Mouse (Mus musculus) lung, adult 18-20 months (tissue): ENCODE results near the gene Cox15.
A peak's percentile ranks its signal among the peaks of the same experiment; 100 is the strongest.

Experiments used
- DNase-seq, 2 experiments: peaks; one replicate each; pipeline ENCODE4 v3.0.0; 2022; ENCODE audit warnings: mixed read lengths in 2 of 2

Gene Cox15

DNA sequence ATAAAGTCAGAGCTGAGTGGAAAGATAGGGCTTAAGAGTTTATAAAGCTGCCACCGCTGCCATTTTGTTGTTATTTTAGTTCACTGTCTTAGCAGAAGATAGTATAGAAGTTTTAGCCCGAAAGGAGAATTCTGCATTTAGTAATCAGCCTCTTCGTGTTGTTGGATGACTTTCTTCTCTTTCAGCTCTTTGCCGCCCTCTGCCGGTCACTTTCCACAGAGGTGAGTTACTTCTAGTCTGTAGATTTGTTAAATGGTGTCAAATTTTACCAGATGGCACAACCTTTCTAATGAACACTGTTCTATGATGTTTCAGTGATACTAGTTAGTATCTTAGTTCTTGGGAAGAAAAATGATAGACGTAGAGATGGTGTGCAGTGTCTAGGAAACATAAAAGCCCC lies 7.7 kb upstream of the Cox15 start:
- peak; percentile 65 to 69 for DNase-seq

- DNase-seq, result no peak
These were observed 2.1 kb upstream of the Cox15 start for GRCm38 (mm10) chr19:43754872-43755271.

- DNase-seq, result no peak
These were observed 1.4 kb upstream of the Cox15 start for GRCm38 (mm10) chr19:43754237-43754636.

DNA sequence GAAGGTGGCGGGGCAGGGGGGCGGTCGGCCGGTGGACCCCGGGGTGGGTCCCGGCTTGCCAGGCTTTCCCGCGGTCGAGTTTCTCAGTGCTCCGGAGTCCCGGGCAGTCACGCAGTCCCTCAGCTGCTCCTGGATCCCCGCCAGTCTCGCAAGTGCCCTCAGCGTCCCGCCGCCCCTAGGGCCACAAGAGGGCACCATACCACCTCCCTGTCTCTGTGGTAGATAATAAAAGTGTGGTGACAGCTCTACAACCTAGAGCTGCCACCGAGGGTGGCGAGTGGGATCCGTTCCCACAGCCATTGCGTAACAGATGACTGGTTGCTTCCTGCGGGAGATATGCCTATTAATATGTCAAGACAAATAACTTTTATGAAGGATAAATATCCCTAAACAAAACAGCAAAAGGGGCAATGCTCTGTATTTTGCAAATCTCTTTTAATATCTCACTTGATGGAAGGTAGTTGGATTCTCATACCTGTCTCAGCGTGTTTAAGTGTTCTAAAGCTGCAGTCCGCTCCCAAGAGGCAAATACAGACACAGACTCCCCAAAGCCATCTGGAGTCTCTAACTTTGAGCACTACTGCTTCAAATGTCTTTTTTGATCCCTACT lies 531 bp upstream of the Cox15 start:
- peak; percentile 91 to 93 for DNase-seq

GRCm38 (mm10) chr19:43750008-43750407 lies 2.8 kb downstream of the Cox15 start:
- no peak for DNase-seq

- DNase-seq, result no peak
These were observed 4.9 kb downstream of the Cox15 start for GRCm38 (mm10) chr19:43747877-43748276.

- DNase-seq, result no peak
These were observed 7.1 kb downstream of the Cox15 start for GRCm38 (mm10) chr19:43745740-43746139.

DNA sequence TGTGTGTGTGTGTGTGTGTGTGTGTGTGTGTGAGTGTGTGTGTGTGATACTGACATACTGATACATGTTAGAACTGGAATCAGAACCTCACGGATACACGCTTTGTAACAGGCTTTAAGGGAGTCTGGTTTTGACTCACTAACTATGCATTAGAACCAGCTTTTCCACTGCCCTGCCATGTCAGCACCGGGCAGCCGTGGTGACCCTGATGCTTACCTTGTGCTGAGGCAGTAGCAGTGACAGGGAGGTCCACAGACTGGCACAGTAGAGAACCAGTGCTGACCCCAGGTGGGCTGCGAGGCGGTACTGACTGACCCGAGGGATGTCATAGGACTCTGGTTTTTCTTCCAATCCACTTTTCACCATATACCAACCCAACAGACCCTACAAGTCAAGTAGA lies 9.4 kb downstream of the Cox15 start:
- DNase-seq, result no peak

- DNase-seq, result no peak
These were observed 14.4 kb downstream of the Cox15 start for GRCm38 (mm10) chr19:43738409-43738808.

DNA sequence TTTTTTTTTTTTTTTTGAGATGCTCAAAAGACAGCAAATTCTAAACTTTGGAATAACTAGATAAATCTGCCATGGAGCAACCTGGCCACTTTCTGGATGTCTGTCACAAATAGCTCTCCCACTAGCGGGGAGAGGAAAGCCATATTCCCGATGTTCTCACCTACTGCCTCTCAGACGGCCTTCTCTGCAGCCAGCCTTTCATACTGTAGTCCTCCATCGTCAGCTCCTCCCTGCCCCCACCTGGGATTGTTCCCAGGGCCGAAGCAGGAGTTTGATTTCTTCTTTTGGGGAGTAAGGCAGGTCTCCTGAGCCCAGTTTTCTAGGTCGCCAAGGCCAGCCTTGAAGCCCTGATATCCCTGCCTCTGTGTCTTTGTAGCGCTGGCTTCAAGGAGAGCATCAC lies 21.6 kb downstream of the Cox15 start:
- no peak for DNase-seq

DNA sequence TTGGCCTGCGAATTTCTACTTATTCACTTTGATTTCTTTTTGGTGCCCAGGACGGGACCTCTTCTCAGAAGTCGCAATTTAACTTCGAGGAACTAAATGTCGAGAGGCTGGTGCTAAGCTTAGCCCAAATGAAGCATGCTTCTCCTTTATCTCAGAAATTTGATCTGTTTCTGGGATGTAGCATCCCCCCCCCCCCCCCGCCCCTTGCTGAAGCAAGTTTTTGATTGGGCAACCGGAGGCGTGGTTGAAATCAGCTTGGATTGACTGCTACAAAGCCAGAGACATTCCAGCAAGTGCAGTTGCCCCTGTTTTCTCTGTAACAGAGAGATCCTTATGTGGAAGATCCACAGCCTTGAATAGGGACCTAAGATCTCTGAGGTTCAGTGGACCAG lies 22.8 kb downstream of the Cox15 start:
- no peak for DNase-seq

DNA sequence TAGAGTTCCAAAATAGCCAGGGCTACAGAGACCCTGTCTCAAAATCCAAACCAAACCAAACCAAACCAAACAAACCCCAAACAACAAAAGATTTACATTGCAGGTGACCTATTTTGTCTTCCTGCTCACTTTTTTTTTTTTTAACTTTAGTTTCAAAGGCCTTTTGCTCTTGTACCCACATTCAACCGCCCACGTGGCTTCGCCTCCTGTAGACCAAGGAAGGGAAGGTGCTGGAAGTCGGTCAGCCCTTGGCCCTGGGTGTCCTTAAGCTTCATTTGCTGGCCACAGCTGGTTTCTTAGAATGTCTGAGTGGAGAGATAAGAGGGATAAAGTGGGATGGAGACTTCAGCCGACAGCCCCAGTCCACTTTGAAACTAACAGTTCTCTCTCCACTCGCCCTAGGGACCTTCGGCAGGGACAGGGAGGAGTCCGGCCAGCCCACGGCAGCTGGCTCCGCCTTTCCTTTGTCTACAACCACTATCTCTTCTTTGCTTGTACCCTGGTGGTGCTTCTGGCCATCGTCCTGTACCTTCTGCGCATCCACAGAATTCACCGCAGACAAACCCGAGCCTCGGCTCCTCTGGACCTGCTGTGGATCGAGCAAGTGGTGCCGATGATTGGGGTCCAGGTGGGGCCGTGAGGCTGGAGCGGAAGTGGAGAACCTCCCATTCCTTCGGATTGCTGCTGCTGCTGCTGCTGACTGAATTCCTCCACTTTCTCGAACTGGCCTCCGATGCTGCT lies 23.3 kb downstream of the Cox15 start:
- no peak for DNase-seq

GRCm38 (mm10) chr19:43726510-43727146 lies 26.2 kb downstream of the Cox15 start:
- DNase-seq, result peak in 1 of 2 experiments; percentile 14

DNA sequence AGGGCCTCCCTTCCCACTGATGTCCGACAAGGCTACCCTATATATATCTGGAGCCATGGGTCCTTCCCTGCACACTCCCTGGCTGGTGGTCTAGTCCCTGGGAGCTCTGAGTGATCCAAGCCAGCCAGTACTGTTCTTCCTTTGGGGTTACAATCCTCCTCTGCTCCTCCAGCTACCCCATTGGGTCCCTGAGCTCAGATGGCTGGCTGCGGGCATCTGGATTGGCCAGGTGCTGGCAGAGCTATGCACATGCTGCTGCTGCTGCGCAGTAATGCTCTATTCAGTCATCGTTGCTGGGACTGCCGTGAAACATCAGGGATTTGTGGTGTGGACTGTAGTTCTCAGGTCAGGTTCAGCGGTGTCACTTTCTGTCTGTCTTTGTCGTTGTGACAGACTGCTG lies 28.0 kb downstream of the Cox15 start:
- DNase-seq, result no peak

DNA sequence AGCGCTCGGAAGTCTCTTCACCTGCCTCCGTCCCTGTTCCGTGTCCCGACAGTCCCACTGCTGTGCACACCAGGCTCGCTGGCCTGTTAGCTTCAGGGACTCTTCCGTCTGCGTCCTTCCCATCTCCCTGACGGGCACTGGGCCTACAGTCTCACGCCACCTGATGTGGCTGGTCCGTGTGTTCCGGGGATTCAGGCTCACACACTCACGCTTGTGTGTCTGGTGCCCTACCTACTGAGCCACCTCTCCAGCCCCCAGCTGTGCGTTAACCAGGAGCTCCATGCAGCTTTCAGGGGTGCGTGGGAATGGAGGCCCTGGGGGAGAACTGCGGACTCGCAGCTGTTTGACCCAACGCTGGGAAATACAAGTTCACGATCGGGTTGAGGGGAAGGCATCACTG lies 28.6 kb downstream of the Cox15 start:
- DNase-seq, result no peak

- no peak for DNase-seq
These were observed 29.3 kb downstream of the Cox15 start for GRCm38 (mm10) chr19:43723501-43723900.

DNA sequence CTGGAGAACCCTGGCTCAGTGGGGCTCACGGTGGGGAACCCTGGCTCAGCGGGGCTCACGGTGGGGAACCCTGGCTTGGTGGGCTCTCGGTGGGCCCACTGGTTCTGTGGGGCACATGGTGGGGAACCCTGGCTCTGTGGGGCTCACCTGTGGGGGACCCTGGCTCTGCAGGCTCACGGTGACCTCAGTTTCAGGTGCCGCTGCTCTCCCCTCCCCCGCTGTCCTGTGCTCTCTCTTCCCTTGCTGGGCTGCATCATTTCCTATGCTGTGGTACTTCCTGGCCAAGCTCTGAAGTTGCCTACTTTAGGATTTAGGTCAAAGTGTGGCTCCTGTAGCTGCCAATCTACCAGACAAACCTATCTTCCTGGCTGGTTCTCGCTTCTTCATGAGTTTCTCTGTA lies 29.9 kb downstream of the Cox15 start:
- DNase-seq, result no peak

DNA sequence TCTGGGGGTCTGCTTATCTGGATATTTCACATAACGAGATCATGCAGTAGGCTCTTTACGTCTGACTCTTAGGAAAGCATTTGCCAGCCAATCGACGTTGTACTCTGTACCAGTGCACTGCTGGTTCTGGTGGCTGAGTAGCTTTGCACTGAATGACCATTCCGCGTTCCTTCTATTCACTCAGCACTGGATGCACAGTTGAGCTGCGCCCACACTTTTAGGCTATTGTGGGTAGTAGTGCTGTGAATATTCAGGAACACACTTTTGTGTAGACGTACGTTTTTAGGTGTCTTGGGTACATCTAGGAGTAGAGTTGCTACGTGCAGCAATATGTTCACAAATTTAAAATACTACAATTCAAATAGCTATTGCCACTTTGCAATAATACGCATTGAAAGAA lies 32.7 kb downstream of the Cox15 start:
- DNase-seq, result no peak

DNA sequence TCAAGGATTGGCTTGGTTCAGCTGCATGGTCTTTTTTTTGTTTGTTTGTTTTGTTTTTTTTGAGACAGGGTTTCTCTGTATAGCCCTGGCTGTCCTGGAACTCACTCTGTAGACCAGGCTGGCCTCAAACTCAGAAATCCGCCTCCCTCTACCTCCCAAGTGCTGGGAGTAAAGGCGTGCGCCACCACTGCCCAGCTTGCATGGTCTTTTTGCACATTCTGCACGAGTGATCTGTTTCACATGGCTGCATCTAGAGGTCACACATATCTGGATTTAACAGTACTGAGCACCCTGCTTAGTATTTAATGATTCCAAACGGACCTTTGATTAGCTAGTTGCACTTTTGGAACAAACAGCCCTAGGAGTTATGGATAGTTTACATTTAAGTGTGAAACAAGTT lies 40.8 kb downstream of the Cox15 start:
- DNase-seq, result no peak

- no peak for DNase-seq
These were observed 41.5 kb downstream of the Cox15 start for GRCm38 (mm10) chr19:43711159-43711916.

DNA sequence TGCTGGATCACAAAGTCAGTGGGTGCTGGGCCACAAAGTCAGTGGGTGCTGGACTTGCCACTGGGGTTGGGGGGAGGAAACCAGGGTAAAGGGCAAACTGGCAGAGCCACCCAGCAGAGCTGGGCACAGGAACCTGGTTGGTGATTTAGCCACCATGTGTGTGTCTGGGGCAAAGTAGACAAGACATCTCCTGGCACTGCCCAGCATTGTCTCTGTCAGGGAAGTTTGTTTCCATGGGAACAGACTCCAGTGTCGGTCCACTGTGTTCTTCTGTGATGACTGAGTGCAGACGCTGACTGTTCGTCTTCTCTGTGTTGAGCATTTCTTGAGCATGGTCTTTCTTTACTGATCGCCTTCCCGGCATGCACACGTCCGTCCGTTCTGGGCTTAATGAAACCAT lies 43.5 kb downstream of the Cox15 start:
- no peak for DNase-seq

DNA sequence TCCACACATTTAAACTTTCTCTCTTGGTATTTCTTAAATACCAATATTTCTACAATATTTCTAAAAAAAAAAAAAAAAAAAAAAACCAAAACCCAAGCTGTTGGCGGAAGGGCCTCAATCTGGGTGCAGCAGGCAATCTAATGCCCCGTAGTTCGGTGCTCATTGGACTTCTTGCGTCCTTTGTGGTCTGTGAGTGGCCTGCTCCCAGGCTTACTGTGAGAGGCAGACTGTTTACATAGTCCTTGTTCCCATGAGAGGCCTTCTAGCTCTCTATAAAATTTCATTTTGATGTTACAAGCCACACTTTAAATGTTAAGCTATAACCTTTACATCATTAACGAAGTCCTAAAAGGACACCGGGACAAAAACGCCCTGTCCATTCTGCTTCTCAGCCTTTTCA lies 44.6 kb downstream of the Cox15 start:
- DNase-seq, result peak; percentile 38 to 42

- DNase-seq, result no peak
These were observed 47.9 kb downstream of the Cox15 start for GRCm38 (mm10) chr19:43704787-43705497.
